Mouse (Mus musculus): ENCODE measurements around the gene B4galt3. TPM values are rescaled to one million over a fixed set of nuclear protein-coding genes. Genes with fewer than 3 reads are reported as not detected.

B4galt3 gene
- polyA plus RNA-seq, 1 experiment from 2014 or later = 65.2 TPM

DNA sequence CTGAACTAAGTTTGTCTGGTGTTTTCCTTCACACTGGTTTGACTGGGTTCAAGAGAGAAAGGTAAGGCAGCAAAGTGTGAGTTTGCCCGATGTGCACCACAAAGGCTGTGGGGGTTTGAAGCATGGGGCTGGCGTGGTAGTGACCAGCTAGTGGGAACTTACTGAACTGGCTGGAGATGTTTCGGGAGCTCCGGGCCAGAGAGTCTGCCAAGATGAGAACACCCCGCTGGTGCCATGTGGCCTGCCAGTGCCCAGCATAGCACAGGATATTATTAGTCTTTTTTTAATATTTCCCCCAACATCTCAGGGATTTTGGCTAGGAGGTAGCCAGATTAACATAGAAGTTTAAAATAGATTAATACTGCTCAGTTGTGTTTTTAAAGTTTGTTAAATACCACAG, 50.0 kb downstream of the B4galt3 start:
- Histone ChIP-seq H3K9me3 (no peaks in the 10 kb centered on the region), H3K27ac (no peak overlapping the region), H3K36me3 (replicated peaks) (no peaks in the 10 kb centered on the region), H3K4me3 (peak overlapping the region; percentile 31), H3K4me1 (0 out of 2 replicates have a peak, but pooled peaks cover 5% of the 10 kb centered on the region), H3K27me3 (ENCODE audit: poor library complexity, severe bottlenecking) (no peaks in the 10 kb centered on the region)
- no peak for DNase-seq (ENCODE audit: extremely low spot score, low spot score)
- 16% methylated on average over 5 of the region's 5 CpGs for WGBS

DNA sequence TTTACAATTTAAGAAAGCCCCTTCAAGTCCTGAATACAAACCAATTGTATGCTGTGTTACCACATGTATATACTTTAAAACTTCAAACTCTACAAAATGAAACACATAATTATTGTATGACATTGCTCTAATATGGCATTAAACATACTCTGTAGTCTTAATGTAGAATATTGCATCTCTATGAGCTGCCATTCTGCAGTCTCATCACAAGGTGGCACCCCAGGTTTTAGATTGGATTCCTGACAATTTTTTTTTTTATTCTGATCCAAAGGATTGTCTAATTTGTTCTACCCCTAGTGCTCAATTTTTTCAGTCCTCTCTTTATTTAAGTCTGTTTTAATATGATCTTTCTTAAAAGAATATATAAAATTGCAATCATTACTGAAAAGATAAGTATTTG, 51.3 kb downstream of the B4galt3 start:
- Histone ChIP-seq H3K27me3 (ENCODE audit: poor library complexity, severe bottlenecking) (no peaks in the 10 kb centered on the region), H3K4me1 (0 out of 2 replicates have a peak, but pooled peaks cover 5% of the 10 kb centered on the region), H3K36me3 (replicated peaks) (peaks cover 8% of the 10 kb centered on the region; the same call in 1 of the 2 replicates), H3K9me3 (no peaks in the 10 kb centered on the region), H3K4me3 (no peak overlapping the region), H3K27ac (no peak overlapping the region)
- DNase-seq (ENCODE audit: extremely low spot score, low spot score) = no peak

- WGBS = 75% methylated on average over 1 of the region's 1 CpGs
- no peaks in the 10 kb centered on the region for H3K27me3 ChIP-seq (ENCODE audit: poor library complexity, severe bottlenecking)
- H3K9me3 ChIP-seq = no peaks in the 10 kb centered on the region
Measured at GRCm38 (mm10) chr1:171322012-171322411, 51.9 kb downstream of the B4galt3 start.

GRCm38 (mm10) chr1:171325571-171325970, 55.4 kb downstream of the B4galt3 start:
- peaks cover 8% of the 10 kb centered on the region; the same call in 1 of the 2 replicates for H3K36me3 ChIP-seq (replicated peaks)

More at GRCm38 (mm10) chr1:171322012-171322411, 51.9 kb downstream of the B4galt3 start:
- 0 out of 2 replicates have a peak, but pooled peaks cover 5% of the 10 kb centered on the region for H3K4me1 ChIP-seq
- peaks cover 8% of the 10 kb centered on the region; the same call in 1 of the 2 replicates for H3K36me3 ChIP-seq (replicated peaks)
- DNase-seq (ENCODE audit: extremely low spot score, low spot score) = no peak
- no peak overlapping the region for H3K27ac ChIP-seq
- H3K4me3 ChIP-seq = no peak overlapping the region

More at GRCm38 (mm10) chr1:171325571-171325970, 55.4 kb downstream of the B4galt3 start:
- no peak overlapping the region for H3K4me3 ChIP-seq
- DNase-seq (ENCODE audit: extremely low spot score, low spot score) = no peak
- H3K9me3 ChIP-seq = no peaks in the 10 kb centered on the region
- H3K4me1 ChIP-seq = peaks cover 21% of the 10 kb centered on the region
- no peak overlapping the region for H3K27ac ChIP-seq
- no peaks in the 10 kb centered on the region for H3K27me3 ChIP-seq (ENCODE audit: poor library complexity, severe bottlenecking)
- WGBS = 93% methylated on average over 2 of the region's 2 CpGs

Other genes starting within 250 kb of the B4galt3 start
- 3.2 and 4.5 TPM in 2 replicates for gene Fcgr3, start 205.4 kb upstream of the B4galt3 start, polyA plus RNA-seq (2016; fragmentation: Nextera tagmentation; extraction: Ambion mirVana)
- 2.2 and 2.8 TPM in 2 replicates for gene Cfap126, start 156.4 kb upstream of the B4galt3 start, polyA plus RNA-seq (2016; fragmentation: Nextera tagmentation; extraction: Ambion mirVana)
- gene Sdhc, start 119.7 kb upstream of the B4galt3 start, polyA plus RNA-seq (2016; fragmentation: Nextera tagmentation; extraction: Ambion mirVana) = 266 and 273 TPM in 2 replicates
- gene Mpz, start 119.6 kb upstream of the B4galt3 start, polyA plus RNA-seq (2016; fragmentation: Nextera tagmentation; extraction: Ambion mirVana) = 0.16 and 0.22 TPM in 2 replicates
- 5.4 and 7.3 TPM in 2 replicates for gene Pcp4l1, start 74.1 kb upstream of the B4galt3 start, polyA plus RNA-seq (2016; fragmentation: Nextera tagmentation; extraction: Ambion mirVana)
- 0.12 and 0.24 TPM in 2 replicates for gene Nr1i3, start 56.4 kb upstream of the B4galt3 start, polyA plus RNA-seq (2016; fragmentation: Nextera tagmentation; extraction: Ambion mirVana)
- gene Tomm40l, start 47.8 kb upstream of the B4galt3 start, polyA plus RNA-seq (2016; fragmentation: Nextera tagmentation; extraction: Ambion mirVana) = 31.0 and 37.2 TPM in 2 replicates
- 2.9 and 4.2 TPM in 2 replicates for gene Apoa2, start 45.3 kb upstream of the B4galt3 start, polyA plus RNA-seq (2016; fragmentation: Nextera tagmentation; extraction: Ambion mirVana)
- 12.0 and 12.1 TPM in 2 replicates for gene Fcer1g, start 36.0 kb upstream of the B4galt3 start, polyA plus RNA-seq (2016; fragmentation: Nextera tagmentation; extraction: Ambion mirVana)
- gene Adamts4, start 19.9 kb upstream of the B4galt3 start, polyA plus RNA-seq (2016; fragmentation: Nextera tagmentation; extraction: Ambion mirVana) = 9.3 and 10.8 TPM in 2 replicates
- 270 and 274 TPM in 2 replicates for gene Ndufs2, start 18.9 kb upstream of the B4galt3 start, polyA plus RNA-seq (2016; fragmentation: Nextera tagmentation; extraction: Ambion mirVana)
- 51.5 and 58.0 TPM in 2 replicates for gene Ppox, start 10.9 kb downstream of the B4galt3 start, polyA plus RNA-seq (2016; fragmentation: Nextera tagmentation; extraction: Ambion mirVana)
- gene Usp21, start 17.7 kb downstream of the B4galt3 start, polyA plus RNA-seq (2016; fragmentation: Nextera tagmentation; extraction: Ambion mirVana) = 94.1 and 95.9 TPM in 2 replicates
- gene Ufc1, start 24.7 kb downstream of the B4galt3 start, polyA plus RNA-seq (2016; fragmentation: Nextera tagmentation; extraction: Ambion mirVana) = 94.3 and 98.6 TPM in 2 replicates
- 41.8 and 46.5 TPM in 2 replicates for gene Dedd, start 58.8 kb downstream of the B4galt3 start, polyA plus RNA-seq (2016; fragmentation: Nextera tagmentation; extraction: Ambion mirVana)
- 37.1 and 38.0 TPM in 2 replicates for gene Nit1, start 75.3 kb downstream of the B4galt3 start, polyA plus RNA-seq (2016; fragmentation: Nextera tagmentation; extraction: Ambion mirVana)
- gene Pfdn2, start 75.3 kb downstream of the B4galt3 start, polyA plus RNA-seq (2016; fragmentation: Nextera tagmentation; extraction: Ambion mirVana) = 158 and 159 TPM in 2 replicates
- gene Klhdc9, start 90.5 kb downstream of the B4galt3 start, polyA plus RNA-seq (2016; fragmentation: Nextera tagmentation; extraction: Ambion mirVana) = 2.7 and 2.8 TPM in 2 replicates
- 0.92 and 0.94 TPM in 2 replicates for gene Nectin4, start 99.8 kb downstream of the B4galt3 start, polyA plus RNA-seq (2016; fragmentation: Nextera tagmentation; extraction: Ambion mirVana)
- 0.74 and 0.91 TPM in 2 replicates for gene Arhgap30, start 118.6 kb downstream of the B4galt3 start, polyA plus RNA-seq (2016; fragmentation: Nextera tagmentation; extraction: Ambion mirVana)
- gene Usf1, start 141.0 kb downstream of the B4galt3 start, polyA plus RNA-seq (2016; fragmentation: Nextera tagmentation; extraction: Ambion mirVana) = 128 and 132 TPM in 2 replicates
- gene Tstd1, start 148.5 kb downstream of the B4galt3 start, polyA plus RNA-seq (2016; fragmentation: Nextera tagmentation; extraction: Ambion mirVana) = 6.1 and 6.5 TPM in 2 replicates
- gene F11r, start 167.2 kb downstream of the B4galt3 start, polyA plus RNA-seq (2016; fragmentation: Nextera tagmentation; extraction: Ambion mirVana) = 16.2 and 16.5 TPM in 2 replicates
- 8.0 and 8.5 TPM in 2 replicates for gene Alyref2, start 233.2 kb downstream of the B4galt3 start, polyA plus RNA-seq (2016; fragmentation: Nextera tagmentation; extraction: Ambion mirVana)